Mouse (Mus musculus): Measurements from ENCODE around the gene Zfp326. TPM values are rescaled to one million over a fixed set of nuclear protein-coding genes. Genes with fewer than 3 reads are reported as not detected.

Zfp326 gene
- total RNA-seq, 2 experiments from 2014 or later: 29.3 to 35.5 TPM

GRCm38 (mm10) chr5:105930282-105930681 lies 53.9 kb downstream of the Zfp326 start:
- DNase-seq (ENCODE audit: extremely low spot score in 1 of 2, low spot score in 1 of 2): no peak

DNA sequence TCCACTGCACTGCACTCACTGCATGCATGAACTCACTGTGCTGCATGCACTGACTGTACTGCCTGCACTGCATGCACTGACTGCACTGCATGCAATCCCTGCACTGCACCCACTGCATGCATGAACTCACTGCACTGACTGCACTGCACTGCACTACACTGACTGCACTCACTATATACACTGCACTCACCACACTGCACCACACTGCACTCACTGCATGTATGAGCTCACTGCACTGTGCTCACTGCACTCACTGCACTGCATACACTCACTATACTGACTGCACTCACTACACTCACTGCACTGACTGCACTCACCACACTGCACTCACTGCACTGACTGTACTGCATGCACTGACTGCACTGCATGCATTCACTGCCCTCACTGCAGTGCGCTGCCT lies 56.0 kb downstream of the Zfp326 start:
- no peak for DNase-seq (ENCODE audit: extremely low spot score in 1 of 2, low spot score in 1 of 2)

DNA sequence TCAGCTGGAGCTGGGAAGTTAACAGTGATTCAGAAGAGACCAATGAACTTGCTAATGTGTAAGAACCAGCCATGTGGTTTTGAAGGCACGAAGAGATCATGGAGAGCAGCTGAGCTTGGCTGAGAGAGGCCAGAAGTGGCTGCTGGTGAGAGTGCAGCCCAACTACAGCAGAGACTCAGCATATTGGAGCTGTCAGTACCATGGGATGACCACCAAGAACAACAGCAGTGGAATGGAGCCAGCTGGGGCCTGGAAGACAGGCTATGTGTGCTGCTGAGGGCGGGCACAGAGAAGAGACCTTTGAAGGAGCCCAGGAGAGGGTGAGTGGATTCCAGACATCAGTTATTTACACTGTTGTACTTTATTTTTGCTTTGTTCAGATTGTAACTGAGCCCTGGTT lies 65.6 kb downstream of the Zfp326 start:
- no peak for DNase-seq (ENCODE audit: extremely low spot score in 1 of 2, low spot score in 1 of 2)

Other genes with a start within 250 kb of the Zfp326 start
- 10 to 100 TPM; 47.9 to 57.7 TPM for gene Lrrc8d, start 176.6 kb upstream of the Zfp326 start, total RNA-seq (2021)